Mouse (Mus musculus): ENCODE results near the gene Hoxa13. TPM values are rescaled to one million over a fixed set of nuclear protein-coding genes. Genes with fewer than 3 reads are reported as not detected.

The Hoxa13 gene
- total RNA-seq, 2 experiments from 2014 or later: not detected

DNA sequence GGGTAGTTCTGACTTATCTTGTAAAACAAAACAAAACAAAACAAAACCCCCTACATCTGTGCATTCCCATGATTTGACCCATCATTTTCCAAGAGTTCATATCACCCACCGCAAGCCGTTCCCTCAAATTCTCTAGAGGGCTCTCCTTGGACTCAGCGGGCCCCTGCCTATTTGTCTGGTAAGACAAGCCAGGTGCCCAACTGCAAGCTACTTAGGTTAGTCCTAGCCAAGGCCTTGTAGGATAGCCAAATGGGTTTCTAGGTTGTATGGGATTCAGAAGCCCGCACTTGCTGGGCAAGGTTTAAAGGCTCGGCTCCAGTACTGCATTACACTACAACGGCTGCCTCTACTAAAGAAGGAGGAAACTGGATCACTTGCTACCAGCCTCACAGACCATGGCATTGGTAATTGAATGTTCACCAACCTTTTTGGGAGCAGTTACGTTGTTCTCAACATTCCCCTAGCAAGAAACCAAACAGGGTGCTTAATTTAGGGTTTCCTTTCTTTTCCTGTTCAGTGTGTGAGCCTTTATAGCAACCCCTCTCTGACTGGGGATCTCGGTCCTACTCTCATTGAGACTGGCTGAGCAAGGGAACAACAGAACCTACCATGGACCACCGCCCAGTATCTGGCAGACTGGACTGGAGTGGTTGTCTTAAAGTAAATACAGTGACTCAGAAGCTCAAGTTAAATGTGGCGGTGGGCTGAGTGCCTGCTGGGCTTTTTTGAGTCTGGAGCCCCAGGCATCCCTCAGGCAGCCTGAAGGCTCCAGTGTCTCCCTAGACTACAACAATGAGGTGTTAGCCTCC lies 23.1 kb downstream of the Hoxa13 start:
- ATAC-seq (ENCODE audit: poor library complexity, severe bottlenecking): no peak

- no peak for ATAC-seq (ENCODE audit: poor library complexity, severe bottlenecking)
Observed at GRCm38 (mm10) chr6:52236806-52237205, 23.9 kb downstream of the Hoxa13 start.

- ATAC-seq (ENCODE audit: poor library complexity, severe bottlenecking): no peak
Observed at GRCm38 (mm10) chr6:52235866-52236265, 24.8 kb downstream of the Hoxa13 start.

- no peak for ATAC-seq (ENCODE audit: poor library complexity, severe bottlenecking)
Observed at GRCm38 (mm10) chr6:52235267-52235666, 25.4 kb downstream of the Hoxa13 start.

GRCm38 (mm10) chr6:52234428-52235140 lies 26.1 kb downstream of the Hoxa13 start:
- no peak for ATAC-seq (ENCODE audit: poor library complexity, severe bottlenecking)

DNA sequence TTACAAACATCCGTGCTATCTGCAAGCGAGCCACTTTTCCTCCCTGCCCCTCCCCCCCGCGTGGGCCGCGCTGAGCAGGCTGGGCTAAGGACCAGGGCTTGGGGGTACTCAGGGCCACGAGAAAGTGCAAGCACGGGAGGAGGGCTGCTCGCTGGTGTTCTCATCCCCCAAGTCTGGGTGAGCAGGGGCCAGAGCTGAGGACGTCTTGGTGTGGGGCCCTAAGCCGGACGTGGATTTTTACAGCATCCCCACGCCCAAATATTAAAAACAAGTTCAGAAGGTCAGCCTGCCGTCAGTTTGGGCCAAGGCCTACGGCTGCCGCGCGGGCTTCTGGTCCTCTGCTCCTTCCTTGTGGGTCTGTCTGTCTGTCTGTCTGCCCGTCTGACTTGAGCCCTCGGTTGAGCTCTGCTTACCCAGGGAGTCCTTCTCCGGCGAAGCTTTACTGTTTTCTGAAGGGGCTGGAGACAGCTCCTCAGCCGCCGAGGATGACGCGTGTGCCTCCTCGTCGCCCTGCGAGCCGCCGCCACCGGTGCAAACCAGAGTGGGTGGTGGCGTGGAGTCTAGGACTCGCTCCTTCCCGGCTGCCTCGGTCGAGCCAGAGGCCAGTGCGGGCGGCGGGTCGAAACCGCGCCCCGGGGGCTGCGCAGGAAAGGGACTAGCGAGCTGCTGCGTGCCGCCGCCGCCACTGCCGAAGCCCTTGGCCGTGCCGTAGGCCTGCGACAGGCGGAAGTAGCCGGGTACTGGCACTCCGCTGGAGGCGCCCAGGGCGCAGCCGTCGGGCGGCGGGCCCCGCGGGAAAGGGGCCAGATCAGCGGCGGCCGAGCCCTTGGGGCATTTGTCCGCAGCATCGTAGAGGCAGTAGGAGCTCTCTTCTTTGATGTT lies 26.9 kb downstream of the Hoxa13 start:
- peak; percentile 39; the same call in 1 of the 2 replicates for ATAC-seq (ENCODE audit: poor library complexity, severe bottlenecking)

DNA sequence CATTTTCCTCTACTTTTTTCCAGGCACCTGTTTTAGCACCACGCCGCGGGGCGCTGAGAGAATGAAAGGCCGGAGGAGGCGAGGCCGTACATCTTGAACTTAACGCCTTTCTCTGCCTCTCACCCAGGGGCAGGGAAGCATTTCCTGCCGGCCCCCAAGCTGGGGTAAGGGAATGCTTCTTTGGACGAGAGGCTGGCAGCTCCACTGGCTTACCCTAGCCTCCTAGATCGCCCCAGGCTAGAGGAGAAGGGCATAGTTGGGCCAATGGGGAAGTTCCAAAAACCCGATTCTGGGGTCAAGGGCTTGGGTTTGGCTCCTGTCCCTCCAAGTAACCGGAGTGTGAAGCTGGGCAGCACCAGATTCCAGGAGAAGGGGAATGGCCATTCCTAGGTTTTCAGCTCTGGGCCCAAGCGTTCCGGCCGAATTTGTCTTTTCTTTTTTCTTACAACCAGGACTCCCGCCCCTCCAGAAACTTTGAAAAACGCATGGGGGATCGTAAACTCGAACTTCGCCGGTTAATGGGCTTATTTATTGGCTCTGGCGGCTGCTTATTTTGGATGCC lies 27.6 kb downstream of the Hoxa13 start:
- ATAC-seq (ENCODE audit: poor library complexity, severe bottlenecking): no peak

DNA sequence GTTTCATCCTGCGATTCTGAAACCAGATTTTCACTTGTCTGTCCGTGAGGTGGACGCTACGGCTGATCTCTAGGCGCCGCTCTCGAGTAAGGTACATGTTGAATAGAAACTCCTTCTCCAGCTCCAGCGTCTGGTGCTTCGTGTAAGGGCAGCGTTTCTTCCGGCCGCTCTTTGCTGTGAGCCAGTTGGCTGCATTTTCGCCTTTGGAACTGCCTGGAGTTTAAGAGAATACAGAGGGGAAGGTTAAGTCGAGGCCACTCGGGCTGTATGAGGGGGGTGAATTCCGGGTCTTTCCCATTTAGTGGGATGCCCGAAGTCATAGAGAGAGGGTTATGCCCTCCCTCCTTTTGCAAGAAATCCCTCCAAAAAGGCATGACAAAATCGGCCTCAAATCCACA lies 28.1 kb downstream of the Hoxa13 start:
- ATAC-seq (ENCODE audit: poor library complexity, severe bottlenecking): no peak

DNA sequence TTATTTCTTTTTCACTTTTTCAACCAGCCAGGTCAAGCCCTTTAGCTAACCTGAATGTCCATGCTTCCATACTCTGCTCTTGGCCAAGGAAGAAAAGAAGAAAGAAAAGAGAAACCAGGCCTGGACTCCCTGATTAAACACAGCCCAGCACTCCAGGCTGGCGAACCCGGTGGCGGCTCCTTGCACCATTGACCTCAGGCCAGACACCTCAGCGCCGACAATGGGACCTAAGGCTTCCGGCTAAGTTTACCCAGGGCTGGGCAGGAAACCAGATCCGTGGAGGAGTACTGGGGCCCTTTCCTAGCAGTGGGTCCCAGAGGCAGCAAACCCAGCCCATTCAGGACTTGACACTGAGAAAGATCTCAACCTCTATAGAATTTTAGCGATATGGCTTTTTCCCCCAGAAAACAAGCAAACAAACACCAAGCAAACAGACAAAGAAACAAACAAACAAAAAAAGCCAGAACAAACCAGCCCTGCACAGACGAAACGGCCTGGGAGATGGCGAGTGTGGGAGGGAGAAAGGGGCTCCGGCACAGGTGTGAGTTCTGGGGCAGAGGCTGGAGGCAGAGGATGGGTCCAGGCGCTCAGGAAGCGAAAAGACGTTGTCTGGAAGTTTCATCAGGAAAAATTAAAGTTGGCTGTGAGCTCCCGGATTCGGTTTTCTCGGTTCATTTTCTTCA lies 28.7 kb downstream of the Hoxa13 start:
- ATAC-seq (ENCODE audit: poor library complexity, severe bottlenecking): no peak

- ATAC-seq (ENCODE audit: poor library complexity, severe bottlenecking): no peak
Observed at GRCm38 (mm10) chr6:52230516-52231165, 30.0 kb downstream of the Hoxa13 start, which contains the start of gene Hoxa9. Gene Hoxa9, minus strand, starts transcription at chr6:52231089.

- ATAC-seq (ENCODE audit: poor library complexity, severe bottlenecking): no peak
Observed at GRCm38 (mm10) chr6:52229558-52230416, 30.9 kb downstream of the Hoxa13 start.

GRCm38 (mm10) chr6:52228475-52229465 lies 31.9 kb downstream of the Hoxa13 start:
- 0 out of 2 replicates have a peak, but pooled peaks have one; percentile 17 for ATAC-seq (ENCODE audit: poor library complexity, severe bottlenecking)

DNA sequence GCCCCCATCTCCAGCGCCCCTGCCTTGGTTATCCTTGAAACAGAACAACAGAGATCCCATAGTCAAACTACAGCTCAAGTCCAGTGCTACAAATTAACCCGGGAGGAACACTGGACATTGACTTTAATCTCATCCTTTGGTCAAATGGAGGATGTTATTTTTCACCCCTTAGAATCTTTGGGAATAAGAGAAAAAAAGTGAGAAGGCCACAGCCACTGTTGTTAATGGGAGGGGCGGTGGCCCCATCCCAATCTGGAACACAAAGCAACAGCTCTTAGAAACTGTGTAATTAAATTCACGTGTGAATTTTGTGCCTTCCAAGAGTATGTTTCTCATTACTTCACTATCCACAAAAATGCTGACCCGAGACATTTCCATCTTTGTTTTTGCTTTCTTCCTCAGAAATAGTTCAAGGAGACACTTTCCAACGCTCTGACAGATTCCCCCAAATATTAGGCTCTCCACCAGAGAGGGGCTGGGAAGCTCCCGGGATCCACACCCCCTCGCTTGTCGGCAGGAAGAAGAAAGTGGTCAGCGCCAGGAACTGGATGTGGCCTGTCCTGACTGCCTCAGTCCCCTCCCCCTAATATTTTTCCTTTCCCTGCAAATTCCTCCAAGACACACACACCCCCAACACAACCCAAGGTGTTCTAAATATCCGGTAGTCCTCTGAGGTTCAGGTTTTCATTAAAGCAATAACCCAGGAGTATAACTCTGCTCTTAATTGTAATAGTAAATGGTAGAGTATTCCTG lies 33.0 kb downstream of the Hoxa13 start:
- ATAC-seq (ENCODE audit: poor library complexity, severe bottlenecking): no peak

- no peak for ATAC-seq (ENCODE audit: poor library complexity, severe bottlenecking)
Observed at GRCm38 (mm10) chr6:52226569-52227257, 34.0 kb downstream of the Hoxa13 start.

GRCm38 (mm10) chr6:52225612-52226568 lies 34.8 kb downstream of the Hoxa13 start:
- ATAC-seq (ENCODE audit: poor library complexity, severe bottlenecking): peak; percentile 23
